Mouse (Mus musculus): ENCODE measurements at regions not wholly inside any gene's neighbourhood (a gene's known extent, or its start where the extent isn't known, plus 50 kb on each side); places are given as distances from the start of the nearest gene placed in this dataset.
A peak's percentile ranks its signal among the peaks of the same experiment; 100 is the strongest.

DNA sequence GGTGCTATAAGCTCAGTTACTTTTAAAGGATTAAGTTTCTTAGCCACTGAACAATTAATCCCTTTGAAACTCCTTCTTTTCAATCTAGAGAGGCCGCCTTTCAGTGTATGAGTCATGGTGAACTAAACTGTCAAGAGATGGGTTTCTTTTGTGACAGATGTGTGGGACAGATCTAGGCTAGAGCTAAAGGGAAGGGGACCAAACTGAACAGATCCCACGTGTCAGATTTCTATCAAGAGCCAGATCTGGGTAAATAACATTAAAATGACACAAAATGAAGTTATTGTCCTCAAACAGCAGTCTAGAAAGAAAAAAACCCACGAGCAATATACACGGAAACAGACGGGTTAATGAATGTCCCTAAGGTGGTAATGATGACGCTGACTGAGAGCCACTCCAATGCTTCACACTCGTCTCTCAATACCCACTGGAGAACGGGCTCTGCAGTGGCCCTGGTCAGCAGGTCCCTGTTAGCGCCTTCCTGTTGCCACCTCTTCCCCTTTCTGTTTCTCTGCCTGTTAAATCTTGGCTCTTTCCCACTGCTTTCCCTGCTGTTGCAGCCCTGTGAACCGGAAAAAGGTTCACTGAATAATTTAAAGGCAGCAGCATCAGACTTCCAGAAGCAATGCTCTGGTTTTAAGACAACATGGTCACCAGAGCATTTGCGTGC lies 52.7 kb upstream of the Rab3gap2 start:
- Histone ChIP-seq H3K4me1 (ENCODE audit: control insufficient read depth, insufficient read depth, low read length) (no peaks in the 10 kb centered on the region), H3K36me3 (ENCODE audit: control insufficient read depth, insufficient read depth, low read length) (no peaks in the 10 kb centered on the region), H3K27ac (ENCODE audit: insufficient read depth, low read depth, low read length) (no peak overlapping the region), H3K4me3 (ENCODE audit: insufficient read depth, low read depth, low read length) (no peak overlapping the region), H3K27me3 (replicated peaks; ENCODE audit: control insufficient read depth, insufficient read depth, low read length) (no peaks in the 10 kb centered on the region)
- TF ChIP-seq POLR2A (IDR thresholded peaks at IDR 0.05; ENCODE audit: low read depth, low read length) (no peak), CTCF (conservative IDR thresholded peaks at IDR 0.05; ENCODE audit: insufficient read depth, insufficient read length, low read depth, low read length) (no peak)
- DNase-seq = peak; percentile 8
- WGBS = 30% methylated on average over 11 of the region's 11 CpGs

DNA sequence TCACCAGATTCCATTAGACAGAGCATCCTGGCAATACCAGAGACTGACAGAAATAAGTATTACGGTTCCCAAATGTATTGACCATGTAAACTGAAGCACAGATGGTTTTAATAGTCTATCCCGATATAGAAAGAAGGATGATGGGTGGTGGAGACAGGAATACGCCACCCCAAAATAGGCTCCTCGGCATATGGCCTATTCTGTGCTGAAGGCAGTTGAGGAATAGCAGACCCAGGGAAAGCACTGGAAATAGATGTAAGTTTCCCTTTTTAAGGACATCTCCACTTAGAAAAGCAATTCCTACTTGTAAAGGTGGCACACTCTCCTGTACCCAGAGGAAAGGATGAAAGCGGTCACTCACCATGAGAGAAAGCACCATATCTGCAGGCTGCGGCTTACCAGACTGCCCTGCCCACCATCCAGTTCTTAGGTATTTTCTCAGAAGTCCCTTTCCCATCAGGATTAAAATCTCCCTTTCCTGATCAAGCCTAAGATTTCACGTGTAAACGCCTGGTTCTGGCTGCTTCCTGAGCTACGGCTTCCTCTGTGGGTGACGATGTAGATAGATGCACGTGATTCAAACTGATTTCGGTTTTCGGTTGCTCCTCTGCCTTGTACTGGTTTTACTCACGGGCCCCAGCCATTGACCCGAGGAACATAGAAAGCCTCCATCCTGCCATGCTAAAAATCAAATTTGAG lies 53.3 kb upstream of the Rab3gap2 start:
- DNase-seq = no peak
- H3K27me3 ChIP-seq (replicated peaks; ENCODE audit: control insufficient read depth, insufficient read depth, low read length) = no peaks in the 10 kb centered on the region
- no peaks in the 10 kb centered on the region for H3K36me3 ChIP-seq (ENCODE audit: control insufficient read depth, insufficient read depth, low read length)
- no peaks in the 10 kb centered on the region for H3K4me1 ChIP-seq (ENCODE audit: control insufficient read depth, insufficient read depth, low read length)
- TF ChIP-seq CTCF (conservative IDR thresholded peaks at IDR 0.05; ENCODE audit: insufficient read depth, insufficient read length, low read depth, low read length) = no peak
- no peak for TF ChIP-seq POLR2A (IDR thresholded peaks at IDR 0.05; ENCODE audit: low read depth, low read length)
- H3K4me3 ChIP-seq (ENCODE audit: insufficient read depth, low read depth, low read length) = no peak overlapping the region
- 75% methylated on average over 15 of the region's 15 CpGs for WGBS
- H3K27ac ChIP-seq (ENCODE audit: insufficient read depth, low read depth, low read length) = no peak overlapping the region

DNA sequence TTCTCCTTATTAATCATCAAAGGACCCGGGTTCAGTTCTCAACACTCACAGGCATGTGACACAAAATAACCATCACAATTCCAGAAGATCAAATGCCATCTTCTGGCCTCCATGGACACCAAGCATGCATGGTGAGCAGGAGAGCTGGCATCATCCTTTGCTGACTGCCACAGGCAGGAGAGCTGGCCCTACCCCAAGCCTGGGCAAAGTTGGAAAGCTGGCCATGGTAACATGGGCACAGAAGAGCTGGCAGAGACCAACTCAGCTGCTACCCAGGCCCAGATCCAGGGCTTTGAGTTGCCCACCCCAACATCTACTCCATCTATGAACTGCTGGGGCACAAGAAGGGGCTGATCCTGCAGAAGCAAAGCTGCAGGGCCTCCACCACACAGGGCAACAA lies 59.1 kb upstream of the Rab3gap2 start:
- WGBS = 100% methylated on average over 1 of the region's 1 CpGs
- Histone ChIP-seq H3K27ac (ENCODE audit: insufficient read depth, low read depth, low read length) (no peak overlapping the region), H3K4me3 (ENCODE audit: insufficient read depth, low read depth, low read length) (no peak overlapping the region), H3K4me1 (ENCODE audit: control insufficient read depth, insufficient read depth, low read length) (no peaks in the 10 kb centered on the region), H3K36me3 (ENCODE audit: control insufficient read depth, insufficient read depth, low read length) (no peaks in the 10 kb centered on the region), H3K27me3 (replicated peaks; ENCODE audit: control insufficient read depth, insufficient read depth, low read length) (no peaks in the 10 kb centered on the region)
- no peak for TF ChIP-seq POLR2A (IDR thresholded peaks at IDR 0.05; ENCODE audit: low read depth, low read length)
- no peak for TF ChIP-seq CTCF (conservative IDR thresholded peaks at IDR 0.05; ENCODE audit: insufficient read depth, insufficient read length, low read depth, low read length)
- no peak for DNase-seq

DNA sequence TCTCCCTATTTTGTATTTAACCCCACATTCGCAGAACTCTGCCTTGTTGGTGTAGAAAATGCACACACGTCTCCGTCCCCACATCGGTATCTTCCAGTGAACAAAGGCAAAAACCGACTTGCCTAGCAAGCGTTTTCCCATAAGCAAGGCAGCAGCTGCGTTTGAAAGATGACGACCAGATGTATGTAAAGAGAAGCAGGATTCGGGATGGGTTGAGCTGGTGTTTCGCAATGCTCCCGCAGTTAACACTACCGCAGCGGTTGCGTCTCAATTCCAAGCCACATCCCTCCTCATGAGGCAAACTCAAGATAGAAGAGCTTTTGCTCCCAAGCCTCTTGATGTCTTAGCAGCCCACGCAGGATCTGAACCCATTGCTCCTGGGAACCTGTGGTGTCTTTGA lies 59.9 kb upstream of the Rab3gap2 start:
- TF ChIP-seq POLR2A (IDR thresholded peaks at IDR 0.05; ENCODE audit: low read depth, low read length) (no peak), CTCF (conservative IDR thresholded peaks at IDR 0.05; ENCODE audit: insufficient read depth, insufficient read length, low read depth, low read length) (no peak)
- H3K36me3 ChIP-seq (ENCODE audit: control insufficient read depth, insufficient read depth, low read length) = no peaks in the 10 kb centered on the region
- WGBS = 94% methylated on average over 15 of the region's 15 CpGs

DNA sequence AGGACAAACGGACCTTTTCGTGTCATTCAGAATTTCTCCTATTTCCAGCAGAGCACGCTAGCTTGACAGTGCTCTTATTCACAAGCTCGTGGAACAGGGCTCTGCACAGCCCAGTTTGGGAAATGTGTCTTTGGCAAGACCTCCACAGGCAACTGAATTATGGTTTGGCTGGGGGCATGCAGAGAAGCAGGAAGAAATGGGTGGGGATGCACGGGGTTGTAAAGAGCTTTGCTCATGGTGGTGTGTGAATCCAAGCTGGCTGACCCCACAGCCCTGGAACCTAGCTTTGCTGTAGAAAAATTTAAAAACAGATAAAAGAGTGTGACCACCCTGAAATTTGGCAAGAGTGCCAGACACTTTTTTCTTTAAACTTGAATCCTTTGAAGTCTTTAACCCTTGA lies 63.6 kb upstream of the Rab3gap2 start:
- WGBS = 69% methylated on average over 5 of the region's 5 CpGs
- H3K27me3 ChIP-seq (replicated peaks; ENCODE audit: control insufficient read depth, insufficient read depth, low read length) = no peaks in the 10 kb centered on the region
- no peak for TF ChIP-seq CTCF (conservative IDR thresholded peaks at IDR 0.05; ENCODE audit: insufficient read depth, insufficient read length, low read depth, low read length)
- TF ChIP-seq POLR2A (IDR thresholded peaks at IDR 0.05; ENCODE audit: low read depth, low read length) = no peak
- H3K4me3 ChIP-seq (ENCODE audit: insufficient read depth, low read depth, low read length) = no peak overlapping the region
- H3K4me1 ChIP-seq (ENCODE audit: control insufficient read depth, insufficient read depth, low read length) = no peaks in the 10 kb centered on the region
- H3K27ac ChIP-seq (ENCODE audit: insufficient read depth, low read depth, low read length) = no peak overlapping the region
- no peaks in the 10 kb centered on the region for H3K36me3 ChIP-seq (ENCODE audit: control insufficient read depth, insufficient read depth, low read length)
- no peak for DNase-seq

More for the DNA sequence above, 59.9 kb upstream of the Rab3gap2 start:
- Histone ChIP-seq H3K27me3 (replicated peaks; ENCODE audit: control insufficient read depth, insufficient read depth, low read length) (no peaks in the 10 kb centered on the region), H3K4me1 (ENCODE audit: control insufficient read depth, insufficient read depth, low read length) (no peaks in the 10 kb centered on the region), H3K27ac (ENCODE audit: insufficient read depth, low read depth, low read length) (no peak overlapping the region), H3K4me3 (ENCODE audit: insufficient read depth, low read depth, low read length) (no peak overlapping the region)
- no peak for DNase-seq

DNA sequence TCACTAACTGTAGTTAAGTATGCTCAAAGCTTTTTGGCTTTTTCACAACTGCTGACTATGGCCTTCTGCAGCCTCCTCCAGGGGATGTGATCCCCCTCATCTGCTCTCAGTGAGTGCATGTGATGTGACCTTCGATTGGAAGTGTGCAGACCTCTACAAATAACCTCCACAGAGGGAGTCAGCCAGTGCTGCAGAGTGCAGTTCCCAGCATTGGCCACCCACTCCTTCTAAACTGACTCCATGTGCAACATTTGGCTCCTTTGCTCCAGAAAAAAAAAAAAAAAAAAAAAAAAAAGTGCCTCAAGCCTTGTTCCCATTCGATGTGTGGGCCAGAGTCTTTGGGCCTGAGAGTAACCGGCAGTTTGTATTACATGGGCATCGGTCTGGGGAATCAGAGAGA lies 75.7 kb upstream of the Rab3gap2 start:
- DNase-seq = no peak
- Histone ChIP-seq H3K27ac (ENCODE audit: insufficient read depth, low read depth, low read length) (no peak overlapping the region), H3K4me3 (ENCODE audit: insufficient read depth, low read depth, low read length) (no peak overlapping the region), H3K4me1 (ENCODE audit: control insufficient read depth, insufficient read depth, low read length) (no peaks in the 10 kb centered on the region), H3K27me3 (replicated peaks; ENCODE audit: control insufficient read depth, insufficient read depth, low read length) (no peaks in the 10 kb centered on the region), H3K36me3 (ENCODE audit: control insufficient read depth, insufficient read depth, low read length) (no peaks in the 10 kb centered on the region)
- TF ChIP-seq CTCF (conservative IDR thresholded peaks at IDR 0.05; ENCODE audit: insufficient read depth, insufficient read length, low read depth, low read length) = no peak
- no peak for TF ChIP-seq POLR2A (IDR thresholded peaks at IDR 0.05; ENCODE audit: low read depth, low read length)
- 67% methylated on average over 4 of the region's 4 CpGs for WGBS

DNA sequence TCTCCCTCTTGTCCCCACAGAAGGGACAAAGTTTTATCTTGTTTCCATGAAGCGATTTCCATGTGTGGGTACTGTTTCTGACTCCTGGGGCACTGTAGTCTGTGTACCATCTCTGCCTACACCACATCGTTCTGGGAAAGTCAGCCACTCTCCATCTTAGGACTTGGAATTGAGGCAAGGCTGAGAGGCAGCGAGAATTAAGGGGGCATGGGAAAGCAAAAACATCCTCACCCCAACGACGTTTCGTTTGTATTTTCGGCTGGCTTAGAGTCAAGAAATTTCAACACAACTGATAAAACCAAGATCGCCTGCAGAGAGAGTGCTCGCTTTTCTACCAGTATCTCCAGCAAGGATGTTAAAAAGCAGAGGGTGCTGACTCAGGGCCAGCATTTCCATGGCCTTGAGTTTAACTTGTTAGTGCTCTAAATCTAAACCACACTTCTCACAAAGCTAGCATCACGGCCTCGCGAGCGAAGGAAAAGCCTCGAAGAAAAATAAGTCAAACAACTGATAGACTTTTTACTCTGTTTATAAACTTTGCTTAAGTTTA lies 78.1 kb upstream of the Rab3gap2 start:
- WGBS = 78% methylated on average over 14 of the region's 14 CpGs
- DNase-seq = no peak
- H3K4me1 ChIP-seq (ENCODE audit: control insufficient read depth, insufficient read depth, low read length) = no peaks in the 10 kb centered on the region
- no peak overlapping the region for H3K27ac ChIP-seq (ENCODE audit: insufficient read depth, low read depth, low read length)
- H3K36me3 ChIP-seq (ENCODE audit: control insufficient read depth, insufficient read depth, low read length) = no peaks in the 10 kb centered on the region
- H3K27me3 ChIP-seq (replicated peaks; ENCODE audit: control insufficient read depth, insufficient read depth, low read length) = no peaks in the 10 kb centered on the region
- H3K4me3 ChIP-seq (ENCODE audit: insufficient read depth, low read depth, low read length) = no peak overlapping the region
- TF ChIP-seq POLR2A (IDR thresholded peaks at IDR 0.05; ENCODE audit: low read depth, low read length) = no peak
- no peak for TF ChIP-seq CTCF (conservative IDR thresholded peaks at IDR 0.05; ENCODE audit: insufficient read depth, insufficient read length, low read depth, low read length)

Data from kidney, adult 2 months (tissue).